Mouse (Mus musculus) urinary bladder, adult 18-20 months (tissue): ENCODE data around the gene Emilin2.

Experiments
- DNase-seq, 2 experiments: peaks; one replicate each; pipeline ENCODE4 v3.0.0; 2022; ENCODE audit warnings: low spot score in 2 of 2, mixed read lengths in 2 of 2

The Emilin2 gene

GRCm38 (mm10) chr17:71234041-71234594 lies 77.7 kb downstream of the Emilin2 start:
- DNase-seq = no peak

- no peak for DNase-seq
Measured at GRCm38 (mm10) chr17:71233210-71233609, 78.6 kb downstream of the Emilin2 start.

DNA sequence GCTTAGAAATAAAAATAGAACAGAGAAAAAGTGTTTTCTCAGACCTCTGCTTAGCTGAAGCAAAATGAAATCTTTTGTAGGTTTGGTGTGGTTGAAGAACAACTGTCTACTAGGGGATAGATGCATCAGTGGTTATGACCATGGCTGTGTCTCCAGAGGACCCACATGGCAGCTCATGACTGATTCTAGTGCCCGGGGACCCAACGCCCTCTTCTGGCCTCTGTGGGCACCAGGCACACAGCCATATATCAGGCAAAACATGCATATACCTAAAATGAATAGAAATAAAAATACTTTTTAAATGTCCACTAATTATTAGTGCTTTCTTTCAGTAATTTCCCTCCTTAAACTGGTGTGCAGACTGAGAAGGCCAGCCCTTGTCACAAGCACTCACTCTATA lies 79.8 kb downstream of the Emilin2 start:
- no peak for DNase-seq

DNA sequence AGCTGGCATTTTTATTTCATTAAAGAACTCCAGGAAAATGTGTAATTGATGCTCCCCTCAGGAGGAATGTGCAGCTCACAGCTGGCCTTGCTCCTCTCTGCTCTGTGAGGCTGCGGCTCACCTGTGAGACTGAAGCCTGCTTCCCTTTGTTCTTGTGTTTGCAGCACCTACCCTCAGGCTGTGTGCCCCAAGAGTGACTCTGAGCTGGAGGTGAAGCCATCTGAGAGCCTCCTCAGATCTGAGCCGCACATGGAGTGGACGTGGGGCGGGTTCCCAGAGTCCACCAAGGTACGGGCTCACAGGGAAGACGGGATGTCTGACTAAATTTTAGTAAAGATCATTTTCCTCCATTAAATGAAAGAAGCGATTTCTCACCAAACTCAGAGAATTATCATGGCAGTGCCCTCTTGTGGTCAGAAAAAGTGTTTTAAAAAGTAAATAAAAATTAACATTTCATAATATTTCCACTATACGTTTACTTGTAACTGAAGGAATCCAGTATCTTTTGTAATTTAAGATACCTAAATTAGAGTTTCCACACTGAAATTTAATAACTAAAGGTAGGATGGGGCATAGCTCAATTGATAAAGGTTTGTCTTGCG lies 81.6 kb downstream of the Emilin2 start:
- DNase-seq = peak in 1 of 2 experiments; percentile 15

DNA sequence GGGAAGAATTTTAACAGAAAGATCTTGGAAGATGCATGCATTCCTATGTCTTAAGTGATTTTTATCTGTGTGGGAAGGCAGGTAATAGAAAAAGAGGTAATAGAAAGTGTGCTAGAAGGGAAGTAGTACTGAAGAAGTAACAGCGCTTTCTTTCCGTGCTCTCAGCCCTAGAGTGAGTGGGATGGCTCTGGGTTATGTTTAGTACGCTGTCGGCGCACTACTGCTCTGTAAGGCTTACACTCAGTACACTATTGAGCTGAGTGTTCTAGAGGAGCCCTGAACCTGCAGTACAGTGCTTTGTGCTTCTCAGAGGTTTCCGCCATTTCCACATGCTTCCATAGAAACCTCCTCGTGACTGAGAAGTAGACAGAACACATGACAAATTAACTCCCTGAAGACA lies 83.1 kb downstream of the Emilin2 start:
- DNase-seq = no peak

DNA sequence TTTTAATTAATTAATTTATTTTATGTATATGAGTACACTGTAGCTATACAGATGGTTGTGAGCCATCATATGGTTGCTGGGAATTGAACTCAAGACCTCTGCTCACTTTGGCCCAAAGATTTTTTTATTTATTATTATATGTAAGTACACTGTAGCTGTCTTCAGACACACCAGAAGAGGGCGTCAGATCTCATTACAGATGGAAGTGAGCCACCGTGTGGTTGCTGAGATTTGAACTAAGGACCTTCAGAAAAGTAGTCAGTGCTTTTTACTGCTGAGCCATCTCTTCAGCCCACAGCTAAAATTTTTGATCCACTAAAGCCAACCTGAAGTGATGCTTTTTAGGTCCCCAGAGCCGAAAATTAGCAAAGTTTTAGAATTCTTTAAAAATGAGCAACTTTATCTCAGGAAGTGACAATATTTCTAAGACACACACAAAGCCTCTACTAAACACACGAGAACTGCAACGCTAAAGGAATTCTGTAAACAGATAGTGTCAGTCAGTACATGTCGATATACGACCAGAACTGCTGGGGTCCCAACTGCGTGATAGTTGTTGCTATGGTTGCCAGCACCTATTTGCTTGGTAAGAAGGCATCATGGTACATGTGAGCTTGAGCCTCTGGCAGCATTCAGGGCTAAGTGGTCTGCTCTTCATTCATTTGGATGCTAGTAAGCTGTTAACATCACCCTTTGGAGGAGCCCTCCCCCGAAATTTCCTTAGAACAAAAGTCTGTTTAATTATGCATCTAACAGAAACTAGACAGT lies 84.5 kb downstream of the Emilin2 start:
- DNase-seq = no peak

DNA sequence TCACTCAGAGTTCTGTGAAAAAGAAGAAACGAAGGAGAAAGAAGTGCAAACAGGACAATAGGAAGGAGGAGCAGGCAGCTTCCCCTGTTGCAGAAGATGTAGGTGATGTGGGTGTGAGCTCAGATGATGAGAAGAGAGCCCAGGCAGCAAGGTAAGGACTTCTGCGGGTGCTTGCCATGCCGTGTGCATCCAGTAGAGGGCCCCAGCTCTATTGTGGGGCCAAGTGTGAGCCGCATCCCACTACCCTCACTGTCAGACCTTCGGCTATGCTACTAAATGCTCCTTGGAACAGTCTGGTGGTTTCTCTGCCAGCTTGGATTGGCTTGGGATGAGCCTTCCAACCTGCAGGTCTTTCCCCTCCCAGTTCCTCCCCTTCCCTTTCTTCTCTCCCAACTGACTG lies 86.7 kb downstream of the Emilin2 start:
- no peak for DNase-seq

DNA sequence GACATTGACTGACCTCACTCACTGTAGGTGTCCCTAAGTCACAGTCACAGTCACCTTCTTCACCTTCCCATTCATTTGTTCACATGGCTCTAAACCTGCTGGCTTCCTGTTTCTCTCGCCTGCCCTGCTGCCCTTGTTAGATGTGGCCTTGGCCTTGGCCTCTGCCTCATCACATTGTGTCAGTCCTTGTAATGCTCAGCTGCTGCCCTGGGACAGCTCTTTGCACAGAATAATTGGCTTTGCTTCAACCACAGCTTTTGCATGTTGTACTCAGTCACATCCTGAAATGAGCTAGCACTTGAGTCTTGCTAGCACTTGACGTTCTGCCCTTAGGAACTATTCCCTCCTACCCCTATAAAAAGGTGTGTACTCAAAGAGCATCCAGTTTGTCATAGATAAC lies 87.3 kb downstream of the Emilin2 start:
- no peak for DNase-seq

DNA sequence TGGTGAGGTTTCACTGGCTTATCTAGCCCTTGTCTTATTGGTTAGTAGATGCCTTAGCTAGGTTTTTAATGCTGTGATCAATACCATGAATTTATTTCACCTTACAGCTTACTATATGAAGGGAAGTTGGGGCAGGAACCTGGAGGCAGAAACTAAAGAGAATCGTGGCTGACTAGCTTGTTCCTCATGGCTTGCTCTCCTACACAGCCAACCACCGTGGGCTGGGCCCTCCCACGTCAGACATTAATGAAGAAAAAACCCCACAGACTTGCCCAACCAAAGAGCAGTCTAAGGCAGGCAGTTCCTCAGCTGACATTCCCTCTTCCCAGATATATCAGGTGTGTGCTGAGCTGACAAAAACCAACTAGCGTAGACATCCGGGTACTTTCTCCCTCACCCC lies 88.1 kb downstream of the Emilin2 start:
- DNase-seq = no peak

DNA sequence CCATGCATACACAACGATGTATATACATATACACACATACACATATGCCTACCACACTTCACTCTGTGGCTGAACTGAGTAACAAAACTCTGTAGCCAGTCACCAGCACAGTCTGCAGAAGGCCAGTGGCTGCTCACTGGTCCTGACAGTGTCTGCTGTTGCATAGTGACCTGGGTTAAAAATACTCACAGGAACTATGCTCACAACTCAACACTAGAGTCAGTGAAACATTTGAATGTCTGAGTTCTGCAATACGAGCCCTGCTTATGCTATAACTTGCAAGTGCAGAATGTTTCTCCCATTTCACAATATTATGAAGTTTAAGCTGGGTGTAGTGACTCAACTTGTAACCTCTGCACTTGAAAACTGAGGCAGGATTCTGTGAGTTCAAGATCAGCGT lies 90.4 kb downstream of the Emilin2 start:
- DNase-seq = no peak

DNA sequence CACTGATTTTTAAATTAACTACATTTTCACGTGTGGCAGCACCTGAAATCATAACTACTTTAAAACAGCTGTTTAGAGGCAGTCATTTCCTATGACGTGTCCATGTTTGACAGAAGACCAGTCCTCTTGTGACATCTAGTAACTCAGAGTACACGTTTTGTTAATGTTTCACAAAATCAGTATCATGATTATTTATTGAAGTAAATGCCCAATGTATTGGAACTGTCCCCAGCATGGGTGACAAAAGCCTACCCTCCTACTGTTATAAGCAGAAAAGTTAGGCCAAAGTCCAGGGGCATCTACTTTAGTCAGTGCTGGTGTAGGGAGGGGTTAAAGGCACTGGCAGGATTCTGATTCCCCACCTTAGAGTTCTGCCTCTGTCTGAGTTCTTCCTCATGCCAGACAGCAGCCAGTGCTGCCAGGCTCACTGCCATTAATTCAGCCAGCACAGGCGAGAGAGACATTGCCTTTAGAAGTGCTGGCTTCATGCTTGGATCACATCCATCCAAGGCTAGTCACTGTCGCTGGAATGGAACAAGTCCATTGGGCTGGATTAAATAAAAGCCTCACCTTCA lies 94.6 kb downstream of the Emilin2 start:
- no peak for DNase-seq

- DNase-seq = no peak
Measured at GRCm38 (mm10) chr17:71216263-71216662, 95.5 kb downstream of the Emilin2 start.

- DNase-seq = no peak
Measured at GRCm38 (mm10) chr17:71215241-71215839, 96.4 kb downstream of the Emilin2 start.

DNA sequence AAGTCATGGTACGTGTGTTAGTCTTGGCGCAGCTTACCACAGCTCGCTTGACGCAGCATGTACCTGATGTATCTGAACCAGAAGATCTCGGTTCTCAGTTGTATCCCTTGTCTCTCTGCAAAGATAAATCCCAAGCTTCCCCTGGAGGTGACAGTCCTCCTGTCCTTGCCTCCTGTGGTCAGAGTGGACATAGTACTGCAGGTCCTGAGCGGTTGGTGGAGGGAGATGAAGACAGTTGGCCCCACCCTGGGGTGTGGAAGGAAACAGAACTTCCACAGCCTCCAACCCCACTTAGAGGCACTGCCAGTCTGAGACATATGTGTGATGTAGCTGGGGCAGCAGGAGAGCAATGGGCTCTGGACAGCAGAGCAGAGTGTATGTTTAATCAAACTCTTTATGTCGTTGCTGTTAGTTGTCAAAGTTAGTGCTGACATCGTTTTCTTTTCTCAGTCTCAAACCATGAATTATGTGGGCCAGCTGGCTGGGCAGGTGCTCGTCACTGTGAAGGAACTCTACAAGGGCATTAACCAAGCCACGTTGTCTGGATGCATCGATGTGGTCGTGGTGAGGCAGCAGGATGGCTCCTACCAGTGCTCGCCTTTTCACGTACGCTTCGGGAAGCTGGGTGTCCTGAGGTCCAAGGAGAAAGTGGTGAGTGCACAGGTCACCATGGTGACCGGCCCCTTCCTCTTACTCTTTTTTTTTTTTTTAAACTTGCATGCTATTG lies 97.1 kb downstream of the Emilin2 start:
- DNase-seq = no peak

- no peak for DNase-seq
Measured at GRCm38 (mm10) chr17:71213666-71214065, 98.1 kb downstream of the Emilin2 start.

DNA sequence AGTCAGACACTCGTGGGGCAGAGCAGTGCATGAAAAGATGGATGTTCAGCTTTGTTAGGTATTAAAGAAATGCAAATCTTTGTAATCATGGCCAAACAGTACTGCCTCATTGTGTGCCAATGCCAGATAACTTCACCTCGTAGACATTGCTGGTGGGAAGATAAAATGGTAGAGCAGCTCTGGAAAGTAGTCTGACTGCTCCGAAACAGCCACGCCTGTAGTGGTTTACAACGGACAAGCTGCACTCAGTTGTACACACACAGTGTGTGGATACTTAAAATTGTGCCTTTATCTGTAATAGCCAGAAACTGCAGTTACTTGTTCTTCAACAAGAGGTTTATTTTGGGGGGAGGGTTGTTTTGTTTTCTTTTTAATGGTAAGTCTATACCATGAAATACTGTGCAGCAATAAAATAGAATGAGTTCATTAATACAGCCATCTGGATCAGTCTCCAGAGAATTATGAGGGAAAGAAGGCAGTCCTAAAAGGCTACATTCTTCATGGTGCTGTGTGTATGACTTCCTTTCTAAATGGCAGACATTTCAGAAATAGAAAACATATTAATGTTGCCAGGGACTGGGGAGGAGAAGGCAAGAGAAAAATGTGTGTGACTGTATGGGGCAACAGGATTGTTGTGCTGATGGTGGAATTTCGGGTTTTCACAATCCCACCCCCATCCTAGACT lies 99.7 kb downstream of the Emilin2 start:
- no peak for DNase-seq

- DNase-seq = no peak
Measured at GRCm38 (mm10) chr17:71209936-71210335, 101.8 kb downstream of the Emilin2 start.

DNA sequence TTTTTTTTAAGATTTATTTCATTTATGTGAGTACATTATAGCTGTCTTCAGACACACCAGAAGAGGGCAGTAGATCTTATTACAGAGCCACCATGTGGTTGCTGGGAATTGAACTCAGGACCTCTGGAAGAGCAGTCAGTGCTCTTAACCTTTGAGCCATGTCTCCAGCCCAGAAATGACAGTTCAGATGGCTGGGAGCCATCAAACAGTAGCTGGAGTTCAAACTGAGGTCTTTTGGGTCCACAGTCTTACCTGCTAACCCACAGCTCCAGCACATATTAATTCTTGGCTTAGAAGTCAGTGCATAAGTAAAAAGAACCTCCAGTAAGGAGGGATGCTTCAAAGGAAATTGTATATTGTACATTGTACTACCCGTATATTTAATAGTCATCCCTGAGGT lies 102.9 kb downstream of the Emilin2 start:
- no peak for DNase-seq

DNA sequence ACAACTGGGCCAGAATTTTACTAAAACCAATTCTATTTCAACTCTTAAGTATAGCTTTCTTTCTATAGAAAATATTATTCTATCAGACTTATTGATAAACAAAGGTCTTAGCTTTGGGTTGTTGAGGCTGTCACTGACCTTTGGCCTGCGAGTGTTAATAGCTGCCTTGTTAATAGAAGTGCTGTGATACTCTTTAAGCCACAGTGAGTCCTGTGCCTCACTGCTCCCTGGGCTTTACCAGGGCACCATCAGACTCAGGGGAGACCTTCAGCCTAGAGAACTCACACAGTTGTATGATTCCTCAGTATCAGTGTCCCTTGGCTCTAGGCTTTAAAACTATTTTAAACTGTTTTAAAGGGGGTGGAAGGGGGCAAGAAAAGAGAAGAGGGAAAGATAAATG lies 103.4 kb downstream of the Emilin2 start:
- no peak for DNase-seq

- DNase-seq = no peak
Measured at GRCm38 (mm10) chr17:71207268-71207667, 104.5 kb downstream of the Emilin2 start.
